10 mouse cellular contexts compared by ENCODE assay signal in genomic region chr5:31926551-31926950, GRCm38 (mm10).
A peak's percentile ranks its signal among the peaks of the same experiment; 100 is the strongest.
DNase-seq lines count a peak whose midpoint lies in the region; ATAC-seq and TF ChIP-seq lines count a peak whose summit lies in the region.
"Had no signal": no experiment of that assay in that cellular context is flagged by ENCODE, and none has a peak within 500 bp of the region (broad histone marks: within the 10 kb centered on the region; RNA-seq: fewer than 3 reads in every experiment).

No protein-coding gene starts in this region.

- 0 out of 2 replicates have a peak, but pooled peaks cover 7% of the 10 kb centered on the region for H3K4me1 ChIP-seq in forebrain, postnatal 0 days (ENCODE audit: insufficient read depth)
- peaks cover 5% of the 10 kb centered on the region; the same call in 1 of the 2 replicates for H3K4me1 ChIP-seq in forebrain, embryonic 16.5 days (replicated peaks; ENCODE audit: control insufficient read depth, insufficient read depth, low read length)
- no peaks in the 10 kb centered on the region for H3K4me1 ChIP-seq in liver, embryonic 14.5 days (replicated peaks; ENCODE audit: control insufficient read depth in 2 of 2, insufficient read depth in 2 of 2, low read length in 1 of 2)

- no peak overlapping the region for H3K4me2 ChIP-seq in forebrain, postnatal 0 days (ENCODE audit: low read depth)
- H3K4me2 ChIP-seq in forebrain, embryonic 16.5 days (ENCODE audit: low read length), result no peak overlapping the region
- H3K4me2 ChIP-seq in liver, embryonic 14.5 days (ENCODE audit: low read depth), result no peak overlapping the region
- H3K4me2 ChIP-seq: heart, embryonic 13.5 days had no signal

- intact Hi-C loops in left cerebral cortex, postnatal 36 days (cut with DNase I), result no loop called here

- H3K27ac ChIP-seq in forebrain, postnatal 0 days (ENCODE audit: low read depth, low read length), result no peak overlapping the region
- no peak overlapping the region for H3K27ac ChIP-seq in forebrain, embryonic 16.5 days (ENCODE audit: low read length)
- no peak overlapping the region for H3K27ac ChIP-seq in liver, embryonic 14.5 days
- H3K27ac ChIP-seq: heart, embryonic 13.5 days had no signal

- H3K9ac ChIP-seq in forebrain, postnatal 0 days, result no peak overlapping the region
- H3K9ac ChIP-seq in forebrain, embryonic 16.5 days (replicated peaks; ENCODE audit: low read depth, low read length), result no peak overlapping the region
- H3K9ac ChIP-seq in liver, embryonic 14.5 days (replicated peaks), result no peak overlapping the region
- H3K9ac ChIP-seq: heart, embryonic 13.5 days had no signal

- peak; percentile 52 for TF ChIP-seq CTCF in forebrain, postnatal 0 days (IDR thresholded peaks at IDR 0.05; ENCODE audit: low read depth)
- TF ChIP-seq CTCF in liver, embryonic 14.5 days (IDR thresholded peaks at IDR 0.05; ENCODE audit: low read depth), result peak; percentile 69

- H3K36me3 ChIP-seq in forebrain, postnatal 0 days (ENCODE audit: insufficient read depth), result no peaks in the 10 kb centered on the region
- no peaks in the 10 kb centered on the region for H3K36me3 ChIP-seq in forebrain, embryonic 16.5 days (ENCODE audit: control insufficient read depth, insufficient read depth)
- H3K36me3 ChIP-seq in liver, embryonic 14.5 days (replicated peaks; ENCODE audit: control insufficient read depth, insufficient read depth, low read depth), result no peaks in the 10 kb centered on the region
- H3K36me3 ChIP-seq: heart, embryonic 13.5 days had no signal

- no peaks in the 10 kb centered on the region for H3K9me3 ChIP-seq in forebrain, postnatal 0 days (ENCODE audit: low read length)
- H3K9me3 ChIP-seq in forebrain, embryonic 16.5 days (ENCODE audit: control insufficient read depth, low read length), result no peaks in the 10 kb centered on the region
- no peaks in the 10 kb centered on the region for H3K9me3 ChIP-seq in liver, embryonic 14.5 days (ENCODE audit: control insufficient read depth, low read length)
- H3K9me3 ChIP-seq: heart, embryonic 13.5 days; megakaryocyte, embryonic 14.5 days had no signal

- ATAC-seq in forebrain, postnatal 0 days, result no peak
- no peak for ATAC-seq in forebrain, embryonic 16.5 days
- ATAC-seq in liver, embryonic 14.5 days (ENCODE audit: insufficient read depth), result no peak

- no peaks in the 10 kb centered on the region for H3K27me3 ChIP-seq in forebrain, postnatal 0 days (ENCODE audit: insufficient read depth, low read length)
- no peaks in the 10 kb centered on the region for H3K27me3 ChIP-seq in forebrain, embryonic 16.5 days (replicated peaks; ENCODE audit: control insufficient read depth, insufficient read depth, low read length)
- H3K27me3 ChIP-seq in liver, embryonic 14.5 days (ENCODE audit: control insufficient read depth, insufficient read depth, low read length), result no peaks in the 10 kb centered on the region
- H3K27me3 ChIP-seq: heart, embryonic 13.5 days; megakaryocyte, embryonic 14.5 days had no signal

- WGBS in forebrain, postnatal 0 days, result 84% methylated on average over 1 of the region's 1 CpGs
- whole genome bisulfite sequencing in forebrain, embryonic 16.5 days, result 84% methylated on average over 1 of the region's 1 CpGs
- 63% methylated on average over 1 of the region's 1 CpGs for WGBS in liver, embryonic 14.5 days (ENCODE audit: insufficient replicate concordance)

- DNase-seq in forebrain, postnatal 0 days, result no peak
- peak; percentile 30 for DNase-seq in retina, embryonic 14.5 days (ENCODE audit: low spot score)
- no peak for DNase-seq in retina, postnatal 1 day
- no peak for DNase-seq in liver, embryonic 14.5 days (ENCODE audit: low read depth in 3 of 3, low spot score in 3 of 3)
- DNase-seq in thymus, postnatal 0 days (ENCODE audit: low spot score), result peak; percentile 56
- no peak for DNase-seq in left cerebral cortex, postnatal 36 days (ENCODE audit: low spot score in 2 of 2)
- no peak for DNase-seq in c-Kit-positive CD71-positive TER-119-positive erythroid progenitor cells, embryonic 14.5 days (ENCODE audit: low spot score)

- no peak for TF ChIP-seq EP300 in liver, embryonic 14.5 days (IDR thresholded peaks at IDR 0.05; ENCODE audit: low read depth)

- H3K4me3 ChIP-seq in forebrain, postnatal 0 days (ENCODE audit: low read depth, low read length), result no peak overlapping the region
- no peak overlapping the region for H3K4me3 ChIP-seq in forebrain, embryonic 16.5 days (replicated peaks; ENCODE audit: low read length)
- no peak overlapping the region for H3K4me3 ChIP-seq in liver, embryonic 14.5 days (ENCODE audit: insufficient read depth in 1 of 2, low read depth in 2 of 2, low read length in 2 of 2)
- H3K4me3 ChIP-seq: heart, embryonic 13.5 days; megakaryocyte, embryonic 14.5 days had no signal

Comparison
In these comparisons a context has a peak if more than half of its experiments do, and no peak if none do; other contexts are left out.
1. DNase-seq: peak in retina, embryonic 14.5 days (single experiment) and thymus, postnatal 0 days (single experiment); none in forebrain, postnatal 0 days (single experiment), retina, postnatal 1 day (single experiment), liver, embryonic 14.5 days (0 of 3), left cerebral cortex, postnatal 36 days (0 of 2) and c-Kit-positive CD71-positive TER-119-positive erythroid progenitor cells, embryonic 14.5 days (single experiment).